Comparison of ENCODE assay signal across 17 mouse cellular contexts in the genomic region with DNA sequence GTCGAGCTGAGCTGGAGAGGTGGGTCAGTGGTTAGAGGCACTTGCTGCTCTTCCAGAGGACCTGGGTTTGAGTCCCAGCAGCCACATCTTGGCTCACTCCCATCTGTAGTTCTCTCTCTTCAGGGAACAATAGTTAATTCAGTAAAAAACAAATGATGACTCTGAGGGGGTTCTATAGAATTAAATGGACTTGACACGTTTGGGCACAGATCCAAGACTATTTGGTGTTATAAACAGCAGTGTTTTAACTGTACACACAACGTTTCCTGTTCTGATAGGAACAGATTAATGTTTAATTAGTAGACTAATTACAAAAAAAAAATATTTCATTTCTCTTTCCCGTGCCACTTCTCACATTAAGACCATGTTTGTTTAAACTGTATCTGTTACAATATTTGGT. TPM values are rescaled to one million over a fixed set of nuclear protein-coding genes. Genes with fewer than 3 reads are reported as not detected.
"Had no signal": no experiment of that assay in that cellular context is flagged by ENCODE, and none has a peak within 500 bp of the region (broad histone marks: within the 10 kb centered on the region; RNA-seq: fewer than 3 reads in every experiment).

No protein-coding gene starts in this region.

- H3K27ac ChIP-seq: liver, embryonic 13.5 days; liver, embryonic 15.5 days; lung, embryonic 15.5 days; macrophage; midbrain, embryonic 13.5 days; midbrain, embryonic 15.5 days; neural tube, embryonic 12.5 days had no signal

- H3K27me3 ChIP-seq: liver, embryonic 13.5 days; liver, embryonic 15.5 days; lung, embryonic 15.5 days; midbrain, embryonic 13.5 days; midbrain, embryonic 15.5 days; neural tube, embryonic 12.5 days had no signal

- H3K4me1 ChIP-seq: liver, embryonic 13.5 days; liver, embryonic 15.5 days; megakaryocyte, embryonic 14.5 days; midbrain, embryonic 13.5 days; midbrain, embryonic 15.5 days; neural tube, embryonic 12.5 days had no signal

- H3K9me3 ChIP-seq: liver, embryonic 13.5 days; liver, embryonic 15.5 days; lung, embryonic 15.5 days; midbrain, embryonic 13.5 days; midbrain, embryonic 15.5 days; neural tube, embryonic 12.5 days had no signal

- H3K4me2 ChIP-seq: liver, embryonic 13.5 days; liver, embryonic 15.5 days; lung, embryonic 15.5 days; midbrain, embryonic 11.5 days; midbrain, embryonic 13.5 days; midbrain, embryonic 15.5 days; neural tube, embryonic 12.5 days had no signal

- ATAC-seq: liver, postnatal 0 days; lung, postnatal 0 days; midbrain, embryonic 13.5 days; midbrain, embryonic 15.5 days had no signal

- H3K36me3 ChIP-seq: liver, embryonic 13.5 days; liver, embryonic 15.5 days; lung, embryonic 15.5 days; midbrain, embryonic 13.5 days; midbrain, embryonic 15.5 days; neural tube, embryonic 12.5 days had no signal

- DNase-seq: liver, embryonic 13.5 days; liver, postnatal 0 days; lung, postnatal 14 days; lung, postnatal 36 days; right cerebral cortex, postnatal 14 days; thymus, adult 18-20 months; thymus, postnatal 14 days; thymus, postnatal 36 days had no signal

- H3K4me3 ChIP-seq: liver, embryonic 13.5 days; liver, embryonic 15.5 days; lung, embryonic 15.5 days; megakaryocyte, embryonic 14.5 days; midbrain, embryonic 13.5 days; midbrain, embryonic 15.5 days; neural tube, embryonic 12.5 days had no signal

- H3K9ac ChIP-seq: liver, embryonic 13.5 days; liver, embryonic 15.5 days; liver, postnatal 0 days; lung, embryonic 15.5 days; midbrain, embryonic 13.5 days; midbrain, embryonic 15.5 days; neural tube, embryonic 12.5 days had no signal

RNA-seq across cellular contexts. Expression of gene Abcc9, which starts 15.1 kb away (rescaled TPM):
- polyA plus RNA-seq: macrophage had no signal
